Mouse (Mus musculus): ENCODE measurements around the gene Serf1.

DNA sequence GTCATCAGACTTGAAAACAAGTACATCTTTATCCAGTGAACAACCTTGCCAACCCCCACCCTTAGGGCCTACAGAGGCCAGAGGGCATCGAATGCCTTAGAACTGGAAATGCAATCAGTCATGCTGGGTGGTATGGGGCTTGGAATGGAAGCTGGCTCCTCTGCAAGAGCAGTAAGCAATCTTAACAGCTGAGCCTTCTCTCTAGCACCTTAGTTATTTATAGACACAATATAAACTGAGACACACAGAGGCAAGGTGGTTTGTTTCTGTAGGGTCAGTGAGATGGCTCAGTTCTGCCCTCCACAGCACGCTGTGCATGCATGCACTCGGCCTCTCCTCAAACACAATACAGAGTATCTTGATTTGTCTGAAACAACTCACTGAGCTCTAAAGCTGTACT, 43.9 kb upstream of the Serf1 start:
- TF ChIP-seq CTCF (IDR thresholded peaks at IDR 0.05; ENCODE audit: extremely low read depth, insufficient read length, insufficient replicate concordance, low read depth, low read length) (no peak), POLR2A (IDR thresholded peaks at IDR 0.05; ENCODE audit: low read depth, low read length) (no peak)
